Mouse (Mus musculus) layer of hippocampus, postnatal 10 days (tissue): Measurements from ENCODE around the gene Galm. TPM values are rescaled to one million over a fixed set of nuclear protein-coding genes. Genes with fewer than 3 reads are reported as not detected.
"Not testable (repeated sequence)": the region's sequence is repeated elsewhere in the genome, so short reads cannot be mapped to it uniquely, and the experiment has no call there.

Source experiments
- DNase-seq, 2 experiments: peaks; one replicate each; pipeline ENCODE4 v3.0.0; 2021; ENCODE audit warnings: low spot score in 2 of 2
- total RNA-seq, 2 experiments: library from RNA; stranded (reverse); gene quantifications; 2 replicates each; pipeline ENCODE4 v1.2.3; 2021

The Galm gene
- total RNA-seq, 2 experiments from 2014 or later: 2.9 to 3.7 TPM

DNA sequence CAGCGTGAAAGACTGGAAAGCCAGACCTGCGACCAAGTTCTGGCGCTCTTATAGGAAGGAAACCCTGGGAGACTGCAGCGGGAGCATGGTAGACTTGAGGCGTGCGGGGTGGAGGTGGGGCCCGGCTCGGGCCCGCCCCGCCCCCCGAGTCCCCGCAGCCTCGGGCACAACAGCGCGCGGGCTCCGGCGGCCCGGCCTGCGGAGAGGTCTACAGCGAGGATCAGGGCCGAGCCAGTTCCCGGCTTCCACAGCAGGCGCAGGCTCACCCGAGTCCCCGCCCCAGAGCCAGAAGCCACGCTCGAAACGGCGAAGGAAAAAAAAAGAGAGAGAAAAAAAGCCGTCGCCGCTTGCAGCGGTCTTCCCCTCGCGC, 79.0 kb downstream of the Galm start:
- no peak for DNase-seq

GRCm38 (mm10) chr17:80206671-80207581, 79.7 kb downstream of the Galm start, which contains the start of the genes Srsf7 and Ttc39d:
TSS of gene Srsf7 (minus strand) at chr17:80207307.
TSS of gene Ttc39d (plus strand) at chr17:80207460.
- peak; percentile 99 for DNase-seq

DNA sequence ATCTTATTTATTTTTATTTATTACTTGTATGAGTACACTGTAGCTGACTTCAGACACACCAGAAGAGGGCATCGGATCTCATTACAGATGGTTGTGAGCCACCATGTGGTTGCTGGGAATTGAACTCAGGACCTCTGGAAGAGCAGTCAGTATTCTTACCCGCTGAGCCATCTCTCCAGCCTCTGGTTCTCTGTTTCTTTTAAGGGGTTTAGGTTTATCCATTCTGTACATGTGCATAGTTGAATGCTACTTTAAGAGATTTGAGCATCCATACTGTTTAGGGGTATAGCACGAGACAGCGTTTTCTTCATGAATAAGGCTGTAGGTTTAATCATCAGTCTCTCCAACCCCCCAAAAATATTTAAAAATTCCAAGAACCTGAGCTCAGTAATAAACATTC, 86.7 kb downstream of the Galm start:
- not testable (repeated sequence) for DNase-seq

GRCm38 (mm10) chr17:80220131-80220530, 92.9 kb downstream of the Galm start:
- no peak for DNase-seq

DNA sequence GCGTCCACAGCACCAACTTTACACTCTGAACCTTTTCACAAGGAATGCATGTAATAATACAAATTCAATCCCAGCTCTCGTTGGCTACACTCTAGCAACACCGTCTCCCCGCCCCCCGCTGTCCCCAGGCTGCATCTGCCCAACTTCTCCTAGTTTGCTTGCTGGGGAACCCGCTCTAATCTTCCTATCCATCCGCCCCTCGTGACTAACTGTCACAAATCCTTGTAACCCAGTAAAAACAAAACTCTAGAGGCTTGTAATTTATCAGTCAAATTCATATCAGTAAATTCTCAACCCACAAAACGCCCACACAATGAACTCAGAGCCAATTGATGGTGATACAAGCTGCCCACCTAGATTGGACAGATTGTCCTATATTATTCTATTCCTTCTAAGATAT, 93.9 kb downstream of the Galm start:
- no peak for DNase-seq

GRCm38 (mm10) chr17:80221890-80222628, 94.8 kb downstream of the Galm start:
- no peak for DNase-seq

- DNase-seq: no peak
Observed at GRCm38 (mm10) chr17:80223829-80224228, 96.6 kb downstream of the Galm start.

DNA sequence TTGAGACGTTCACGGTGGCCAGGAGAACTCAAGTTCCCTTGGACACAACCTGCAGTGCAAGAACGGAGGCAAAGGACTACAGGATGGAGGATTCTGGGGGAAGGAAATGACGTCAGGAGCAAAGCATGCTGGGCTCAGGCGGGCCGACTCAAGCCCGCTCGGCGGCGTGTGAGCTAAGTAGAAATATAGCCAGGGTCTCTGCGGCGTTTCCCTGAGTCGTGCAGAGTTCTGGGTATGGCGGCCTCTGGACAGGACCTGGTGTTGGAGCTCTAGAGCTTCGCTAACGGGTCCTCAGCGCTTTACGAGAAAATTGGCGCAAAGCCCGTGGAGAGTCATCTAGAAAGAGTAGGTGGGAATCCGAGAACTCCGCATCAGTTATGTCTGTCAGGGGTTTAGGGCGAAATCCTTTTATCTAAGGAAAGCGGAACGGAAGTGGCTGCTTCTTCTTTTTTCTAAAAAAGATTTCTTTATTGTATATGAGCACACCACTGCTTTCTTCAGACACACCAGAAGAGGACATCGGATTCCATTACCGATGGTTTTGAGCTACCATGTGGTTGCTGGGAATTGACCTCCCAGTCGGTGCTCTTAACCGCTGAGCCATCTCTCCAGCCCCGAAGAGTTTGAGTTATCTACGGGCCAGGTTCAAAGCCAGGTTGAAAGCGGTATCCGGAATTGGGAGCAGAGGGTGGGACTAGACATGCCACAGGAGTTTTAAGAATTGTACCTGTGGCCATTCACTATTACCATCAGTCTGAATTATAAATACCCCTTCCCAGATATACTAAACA, 97.2 kb downstream of the Galm start, which contains the start of gene Gemin6:
Gene Gemin6 (plus strand): TSS at position 116 of the 791 bp plus-strand sequence.
- DNase-seq: peak; percentile 75 to 81

DNA sequence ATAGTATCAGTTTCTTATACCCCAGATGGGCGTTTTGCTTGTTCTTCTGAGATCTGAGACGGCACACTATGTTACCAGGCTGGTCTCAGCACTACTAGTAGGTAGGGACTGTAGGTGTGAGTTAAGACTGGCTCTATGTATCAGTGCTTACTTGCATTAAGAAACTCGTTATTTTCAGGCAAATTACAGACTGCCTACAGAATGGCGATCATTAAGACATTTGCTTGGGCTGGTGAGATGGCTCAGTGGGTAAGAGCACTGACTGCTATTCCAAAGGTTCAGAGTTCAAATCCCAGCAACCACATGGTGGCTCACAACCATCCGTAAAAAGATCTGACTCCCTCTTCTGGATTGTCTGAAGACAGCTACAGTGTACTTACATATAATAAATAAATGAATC, 97.9 kb downstream of the Galm start:
- DNase-seq: not testable (repeated sequence)

- DNase-seq: peak in 1 of 2 experiments; percentile 33
Observed at GRCm38 (mm10) chr17:80229396-80229795, 102.1 kb downstream of the Galm start.

DNA sequence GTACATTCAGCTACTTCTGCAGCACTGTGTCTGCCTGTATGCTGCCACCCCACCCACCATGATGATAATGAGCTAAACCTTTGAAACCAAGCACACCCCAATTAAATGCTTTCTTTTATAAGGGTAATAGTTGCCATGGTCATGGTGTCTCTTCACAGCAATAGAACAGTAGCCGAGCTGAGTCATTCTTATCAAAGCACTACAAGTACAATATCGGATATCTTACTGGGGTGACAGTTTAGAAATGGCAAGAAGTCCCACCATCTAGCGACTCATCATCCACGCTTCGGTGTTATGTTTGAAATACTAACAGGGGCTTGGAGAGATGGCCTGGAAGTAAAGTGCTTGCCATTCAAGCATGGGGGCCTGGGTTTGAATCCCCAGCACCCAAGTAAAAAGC, 106.6 kb downstream of the Galm start:
- DNase-seq: no peak

DNA sequence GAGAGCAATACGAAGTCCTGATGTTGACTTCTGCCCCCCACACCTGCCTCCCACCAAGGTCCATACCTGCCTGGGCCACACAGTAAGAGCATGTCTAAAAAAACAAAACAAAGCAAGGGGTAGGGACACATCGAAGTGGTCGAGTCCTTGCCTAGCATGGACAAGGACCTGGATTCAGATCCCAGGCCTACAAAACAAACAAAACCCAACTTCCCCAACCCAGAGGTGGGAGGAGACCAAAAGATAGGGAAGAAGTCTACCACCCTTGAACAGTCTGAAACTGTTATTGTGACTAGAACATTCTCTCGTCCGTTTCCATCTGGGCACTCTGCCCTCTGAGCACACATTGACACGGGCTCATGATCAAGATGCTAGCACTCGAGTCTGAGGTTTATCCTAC, 107.1 kb downstream of the Galm start:
- DNase-seq: no peak

Other genes starting within 250 kb of the Galm start
- 10 to 100 TPM; 60.0 to 60.2 TPM for gene Atl2, start 231.3 kb upstream of the Galm start, total RNA-seq
- 10 to 100 TPM; 68.6 to 74.6 TPM for gene Hnrnpll, start 65.1 kb upstream of the Galm start, total RNA-seq
- gene Srsf7, start 79.8 kb downstream of the Galm start, total RNA-seq: 100 to 1,000 TPM; 122 to 141 TPM
- gene Ttc39d, start 80.0 kb downstream of the Galm start, total RNA-seq: under 1 TPM; 0.16 to 0.22 TPM
- 1 to 10 TPM; 5.1 to 6.8 TPM for gene Gemin6, start 97.0 kb downstream of the Galm start, total RNA-seq
- gene Morn2, start 162.7 kb downstream of the Galm start, total RNA-seq: 10 to 100 TPM; 18.5 to 21.9 TPM
- 10 to 100 TPM; 54.2 to 59.1 TPM for gene Dhx57, start 163.0 kb downstream of the Galm start, total RNA-seq
- gene Arhgef33, start 179.9 kb downstream of the Galm start, total RNA-seq: 1 to 10 TPM; 2.4 to 2.6 TPM
- 1 to 10 TPM in 1 of 2 experiments, not detected in 1; 4.9 TPM for gene Gm10190, start 246.1 kb downstream of the Galm start, total RNA-seq